Mouse (Mus musculus) skeletal muscle tissue, postnatal 0 days (tissue): Measurements from ENCODE around the gene Ptprg. TPM values are rescaled to one million over a fixed set of nuclear protein-coding genes. Genes with fewer than 3 reads are reported as not detected.

Experiments
- polyA plus RNA-seq: library from polyadenylated mRNA; unstranded; fragments of >200 nt; fragmentation: Nextera tagmentation; extraction: Ambion mirVana; gene quantifications from 2 replicates; pipeline ENCODE4 v1.2.1, GENCODE M21; 2015

Ptprg gene
- polyA plus RNA-seq, result 4.6 and 5.4 TPM in 2 replicates

GRCm38 (mm10) chr14:11553273-11553665, at the start of gene Ptprg:
Gene Ptprg (plus strand): TSS chr14:11553532.

GRCm38 (mm10) chr14:12283641-12284040, 730.3 kb downstream of the Ptprg start, which contains the start of gene Gm49355:
Gene Gm49355 (plus strand): TSS chr14:12283976.

GRCm38 (mm10) chr14:12284141-12284912, 731.0 kb downstream of the Ptprg start, which contains the start of gene 3830406C13Rik:
Gene 3830406C13Rik (plus strand): TSS chr14:12284173.

Other genes starting within 250 kb of the Ptprg start
- gene Gm3839, start 196.8 kb upstream of the Ptprg start, polyA plus RNA-seq, result 6.1 and 6.8 TPM in 2 replicates